Mouse (Mus musculus) MEL (cell line): ENCODE results near the gene Rnf213.

Experiments used
- CHD2 ChIP-seq: IDR thresholded peaks from 2 replicates; pipeline ENCODE4 v1.6.1; 2011; ENCODE audit warnings: low read length, improper control_type of control experiment
- CTCF ChIP-seq, 3 experiments: IDR thresholded peaks in 2 of 3; conservative IDR thresholded peaks in 1 of 3; 2 replicates each; pipeline ENCODE4 v1.5.1; 2011 to 2012; ENCODE audit warnings: low read length in 3 of 3, low read depth in 2 of 3, mild to moderate bottlenecking in 2 of 3, improper control_type of control experiment in 1 of 3, inconsistent platforms in 1 of 3, mixed read lengths in 1 of 3, moderate library complexity in 1 of 3; ENCODE audit not compliant: control insufficient read depth in 1 of 3, insufficient read depth in 1 of 3, poor library complexity in 1 of 3, severe bottlenecking in 1 of 3
- HCFC1 ChIP-seq: IDR thresholded peaks from 2 replicates; pipeline ENCODE4 v1.6.1; 2012; ENCODE audit warnings: low read depth, mild to moderate bottlenecking, inconsistent platforms, low read length, improper control_type of control experiment, moderate library complexity
- NELFE ChIP-seq: IDR thresholded peaks from 2 replicates; pipeline ENCODE4 v1.6.1; 2011; ENCODE audit warnings: low read depth, low read length, improper control_type of control experiment
- RCOR1 ChIP-seq: IDR thresholded peaks from 2 replicates; pipeline ENCODE4 v1.6.1; 2012; ENCODE audit warnings: low read depth, mild to moderate bottlenecking, inconsistent platforms, low read length, improper control_type of control experiment
- SIN3A ChIP-seq: IDR thresholded peaks from 2 replicates; pipeline ENCODE4 v1.6.1; 2012; ENCODE audit warnings: low read length, improper control_type of control experiment, inconsistent platforms
- TAL1 ChIP-seq: IDR thresholded peaks from 2 replicates; pipeline ENCODE4 v1.6.1; 2012; ENCODE audit warnings: mild to moderate bottlenecking, inconsistent platforms, low read length, moderate library complexity, mixed read lengths
- TBP ChIP-seq: IDR thresholded peaks from 2 replicates; pipeline ENCODE4 v1.8.0; 2011; ENCODE audit warnings: low read depth, low read length, improper control_type of control experiment
- USF1 ChIP-seq: IDR thresholded peaks from 2 replicates; pipeline ENCODE4 v1.6.1; 2014; ENCODE audit warnings: low read depth, mild to moderate bottlenecking, inconsistent platforms, low read length, improper control_type of control experiment, moderate library complexity
- ZNF384 ChIP-seq: IDR thresholded peaks from 2 replicates; pipeline ENCODE4 v1.6.1; 2012; ENCODE audit warnings: low read depth, mild to moderate bottlenecking, inconsistent platforms, low read length, improper control_type of control experiment

DNA sequence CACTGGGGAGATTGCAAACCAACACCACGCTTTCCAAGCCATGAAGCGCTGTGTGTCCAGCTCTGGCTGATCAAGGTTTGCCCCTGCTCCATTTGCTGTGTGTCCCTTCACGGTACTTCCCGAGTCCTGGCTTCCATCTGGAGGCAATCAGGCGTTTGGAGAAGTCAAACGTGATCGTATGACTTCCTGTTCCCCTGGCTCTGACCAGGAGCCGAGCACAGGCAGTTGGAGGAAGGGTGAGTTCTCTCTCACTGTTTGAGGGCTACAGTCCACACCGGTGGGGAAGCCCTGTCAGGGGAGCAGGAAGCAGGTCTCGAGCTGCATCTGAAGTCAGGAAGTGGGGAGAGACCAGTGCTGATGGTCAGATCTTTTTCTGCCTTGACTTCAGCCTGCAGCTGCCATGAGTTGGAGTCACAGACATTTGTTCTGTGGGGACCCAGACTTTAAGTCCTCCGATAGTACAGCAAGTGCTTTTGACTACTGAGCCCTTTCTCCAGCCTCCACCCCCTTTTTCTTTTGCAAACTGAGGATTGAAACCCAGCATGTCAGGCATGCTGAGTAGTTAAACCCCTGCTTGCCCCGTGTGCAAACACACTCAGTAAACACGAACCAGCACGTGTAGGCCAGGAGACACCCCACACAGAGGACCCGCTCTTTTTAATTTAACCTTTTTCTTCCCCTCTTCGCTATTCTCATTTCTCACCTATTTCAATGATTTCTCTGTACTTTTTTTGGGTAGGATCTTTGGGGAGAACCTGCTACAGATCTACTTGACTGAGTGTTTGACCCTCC is 26.6 kb downstream of the Rnf213 start:
- TF ChIP-seq TBP (no peak), TAL1 (no peak), CHD2 (no peak), USF1 (no peak), ZNF384 (no peak), NELFE (no peak), SIN3A (no peak), RCOR1 (no peak), HCFC1 (no peak), CTCF (IDR thresholded peaks at IDR 0.05 in 2 of 3, conservative IDR thresholded peaks at IDR 0.05 in 1 of 3; ENCODE audit: control insufficient read depth in 1 of 3, insufficient read depth in 1 of 3, low read depth in 2 of 3, low read length in 3 of 3, poor library complexity in 1 of 3, severe bottlenecking in 1 of 3) (no peak)
